8 mouse cellular contexts compared by ENCODE assay signal in genomic region chr10:70165877-70166276, GRCm38 (mm10). TPM values are rescaled to one million over a fixed set of nuclear protein-coding genes. Genes with fewer than 3 reads are reported as not detected.
DNase-seq lines count a peak whose midpoint lies in the region; ATAC-seq and TF ChIP-seq lines count a peak whose summit lies in the region.

No protein-coding gene starts in this region.

- H3K4me2 ChIP-seq in intestine, postnatal 0 days (replicated peaks; ENCODE audit: low read depth): no peak overlapping the region
- no peak overlapping the region for H3K4me2 ChIP-seq in intestine, embryonic 16.5 days (ENCODE audit: low read depth, low read length)
- no peak overlapping the region for H3K4me2 ChIP-seq in stomach, embryonic 16.5 days (ENCODE audit: low read depth, low read length)

- no peak for ATAC-seq in intestine, postnatal 0 days
- no peak for ATAC-seq in intestine, embryonic 16.5 days
- 0 out of 2 replicates have a peak, but pooled peaks have one; percentile 20 for ATAC-seq in stomach, embryonic 16.5 days (ENCODE audit: insufficient read depth, low FRiP score)
- ATAC-seq in erythroblast, adult 5-6 weeks (replicated peaks; ENCODE audit: low FRiP score, poor library complexity, severe bottlenecking): no peak

- H3K4me1 ChIP-seq in intestine, postnatal 0 days (replicated peaks; ENCODE audit: control insufficient read depth, insufficient read depth, low read length): no peaks in the 10 kb centered on the region
- no peaks in the 10 kb centered on the region for H3K4me1 ChIP-seq in intestine, embryonic 16.5 days (ENCODE audit: control insufficient read depth, insufficient read depth, low read length)
- H3K4me1 ChIP-seq in stomach, embryonic 16.5 days (ENCODE audit: control insufficient read depth, insufficient read depth, low read length): no peaks in the 10 kb centered on the region

- H3K9me3 ChIP-seq in intestine, postnatal 0 days (ENCODE audit: control insufficient read depth): no peaks in the 10 kb centered on the region
- no peaks in the 10 kb centered on the region for H3K9me3 ChIP-seq in intestine, embryonic 16.5 days (ENCODE audit: control insufficient read depth, low read length)
- no peaks in the 10 kb centered on the region for H3K9me3 ChIP-seq in stomach, embryonic 16.5 days (replicated peaks; ENCODE audit: control insufficient read depth, low read length)

- H3K27me3 ChIP-seq in intestine, postnatal 0 days (replicated peaks; ENCODE audit: control insufficient read depth, insufficient read depth, low read length): no peaks in the 10 kb centered on the region
- H3K27me3 ChIP-seq in intestine, embryonic 16.5 days (replicated peaks; ENCODE audit: control insufficient read depth, insufficient read depth, low read length): no peaks in the 10 kb centered on the region
- H3K27me3 ChIP-seq in stomach, embryonic 16.5 days (ENCODE audit: control insufficient read depth, insufficient read depth, low read length): no peaks in the 10 kb centered on the region

- no peak overlapping the region for H3K27ac ChIP-seq in intestine, postnatal 0 days (ENCODE audit: low read depth, low read length)
- H3K27ac ChIP-seq in intestine, embryonic 16.5 days (ENCODE audit: low read length): no peak overlapping the region
- no peak overlapping the region for H3K27ac ChIP-seq in stomach, embryonic 16.5 days (ENCODE audit: low read length)

- H3K4me3 ChIP-seq in intestine, postnatal 0 days (ENCODE audit: low read depth, low read length): no peak overlapping the region
- no peak overlapping the region for H3K4me3 ChIP-seq in intestine, embryonic 16.5 days (ENCODE audit: low read length)
- no peak overlapping the region for H3K4me3 ChIP-seq in stomach, embryonic 16.5 days (replicated peaks; ENCODE audit: low read length)

- H3K9ac ChIP-seq in intestine, postnatal 0 days (ENCODE audit: low read depth, low read length): no peak overlapping the region
- no peak overlapping the region for H3K9ac ChIP-seq in intestine, embryonic 16.5 days (ENCODE audit: low read depth, low read length)
- no peak overlapping the region for H3K9ac ChIP-seq in stomach, embryonic 16.5 days (ENCODE audit: low read length)

- WGBS in intestine, postnatal 0 days: 73% methylated on average over 6 of the region's 6 CpGs
- 70% methylated on average over 6 of the region's 6 CpGs for WGBS in intestine, embryonic 16.5 days
- 77% methylated on average over 6 of the region's 6 CpGs for WGBS in stomach, embryonic 16.5 days

- peak; percentile 65 for DNase-seq in right cerebral cortex, adult 2 months (ENCODE audit: low spot score in 2 of 2)
- no peak for DNase-seq in right cerebral cortex, postnatal 14 days
- DNase-seq in cerebellum, adult 9-11 months: peak; percentile 69
- no peak for DNase-seq in layer of hippocampus, postnatal 25 days (ENCODE audit: extremely low spot score in 1 of 2, low spot score in 1 of 2)

- H3K36me3 ChIP-seq in intestine, postnatal 0 days (ENCODE audit: control insufficient read depth, insufficient read depth): peaks cover 36% of the 10 kb centered on the region
- peaks cover 2% of the 10 kb centered on the region; the same call in 1 of the 2 replicates for H3K36me3 ChIP-seq in intestine, embryonic 16.5 days (ENCODE audit: control insufficient read depth, insufficient read depth, low read length)
- H3K36me3 ChIP-seq in stomach, embryonic 16.5 days (ENCODE audit: control insufficient read depth, insufficient read depth, low read length): peaks cover 11% of the 10 kb centered on the region; the same call in 1 of the 2 replicates

- peak; percentile 69 for TF ChIP-seq CTCF in intestine, postnatal 0 days (IDR thresholded peaks at IDR 0.05; ENCODE audit: low read depth)

RNA-seq across cellular contexts. Expression of gene Mrln, which starts 38.6 kb away (rescaled TPM):
- polyA plus RNA-seq in intestine, postnatal 0 days (2015; fragmentation: Nextera tagmentation; extraction: Ambion mirVana): not detected in 2 replicates
- polyA plus RNA-seq in intestine, embryonic 16.5 days (2015; fragmentation: Nextera tagmentation; extraction: Ambion mirVana): 0.65 and 0.95 TPM in 2 replicates
- polyA plus RNA-seq in stomach, embryonic 16.5 days (2015; fragmentation: Nextera tagmentation; extraction: Ambion mirVana): 1.1 and 6.1 TPM in 2 replicates
- not detected in 2 replicates for total RNA-seq in erythroblast, adult 5-6 weeks (2015; ENCODE audit: low replicate concordance)
- not detected in 2 replicates for total RNA-seq in erythroblast, adult 5-6 weeks (2017; ENCODE audit: low replicate concordance)
- total RNA-seq in layer of hippocampus, postnatal 25 days (2021): not detected

Comparison
In these comparisons a context has a peak if more than half of its experiments do, and no peak if none do; other contexts are left out.
1. DNase-seq: peak in right cerebral cortex, adult 2 months (2 of 2) and cerebellum, adult 9-11 months (single experiment); none in right cerebral cortex, postnatal 14 days (single experiment) and layer of hippocampus, postnatal 25 days (0 of 2).